Mouse (Mus musculus): ENCODE measurements at regions not wholly inside any gene's neighbourhood (a gene's known extent, or its start where the extent isn't known, plus 50 kb on each side); places are given as distances from the start of the nearest gene placed in this dataset.

- no peak for TF ChIP-seq POLR2A (IDR thresholded peaks at IDR 0.05; ENCODE audit: insufficient read depth, low read depth, low read length)
- TF ChIP-seq CTCF (IDR thresholded peaks at IDR 0.05; ENCODE audit: insufficient read depth, low read depth, low read length), result no peak
Observed at GRCm38 (mm10) chr12:86824860-86825583, 59.6 kb downstream of the Irf2bpl start.

Data from olfactory bulb, adult 2 months (tissue).